Mouse (Mus musculus) adipocyte (in vitro differentiated cells): ENCODE measurements at regions not wholly inside any gene's neighbourhood (a gene's known extent, or its start where the extent isn't known, plus 50 kb on each side); places are given as distances from the start of the nearest gene placed in this dataset.

Experiments used
- DNase-seq: peaks from one replicate; pipeline ENCODE4 v3.0.0-alpha.2; 2016; ENCODE audit warnings: low spot score

DNA sequence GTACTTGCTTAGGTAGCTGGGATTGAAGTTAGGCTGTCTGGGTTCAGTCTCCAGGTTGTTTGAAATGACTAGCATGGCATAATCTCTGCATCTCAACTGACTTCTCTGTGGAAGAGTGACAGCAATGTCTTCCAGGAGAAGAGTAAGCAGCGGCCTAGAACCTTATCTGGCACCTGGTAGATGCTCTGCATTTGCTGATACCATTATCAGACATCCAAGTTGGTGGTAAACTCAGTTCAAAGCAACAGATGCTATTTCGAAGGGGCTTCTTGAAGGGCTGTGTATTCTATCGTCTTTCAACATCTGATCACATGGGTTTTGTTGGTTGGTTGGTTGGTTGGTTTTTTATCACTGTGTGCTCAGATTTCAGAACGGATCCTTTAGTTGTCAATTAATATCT is 424.7 kb upstream of the Adgrl2 start:
- DNase-seq = no peak

DNA sequence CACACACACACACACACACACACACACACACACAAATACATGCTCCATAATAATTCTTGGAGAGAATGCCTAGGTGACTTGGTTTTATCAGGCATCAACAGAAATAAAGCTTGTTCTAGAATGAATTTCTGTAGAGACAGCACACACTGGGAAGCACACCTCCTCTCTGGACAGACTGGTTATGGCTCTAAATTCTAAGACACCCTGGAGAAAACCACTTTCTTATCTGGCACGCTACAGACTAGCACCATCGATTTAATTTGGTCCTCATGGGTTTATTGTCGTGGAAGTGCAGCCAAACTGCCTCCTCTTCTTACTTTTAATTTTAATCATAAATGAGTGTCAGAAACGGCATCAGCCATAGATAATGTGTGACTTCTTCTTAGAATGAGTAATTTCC is 422.8 kb upstream of the Adgrl2 start:
- DNase-seq = no peak

DNA sequence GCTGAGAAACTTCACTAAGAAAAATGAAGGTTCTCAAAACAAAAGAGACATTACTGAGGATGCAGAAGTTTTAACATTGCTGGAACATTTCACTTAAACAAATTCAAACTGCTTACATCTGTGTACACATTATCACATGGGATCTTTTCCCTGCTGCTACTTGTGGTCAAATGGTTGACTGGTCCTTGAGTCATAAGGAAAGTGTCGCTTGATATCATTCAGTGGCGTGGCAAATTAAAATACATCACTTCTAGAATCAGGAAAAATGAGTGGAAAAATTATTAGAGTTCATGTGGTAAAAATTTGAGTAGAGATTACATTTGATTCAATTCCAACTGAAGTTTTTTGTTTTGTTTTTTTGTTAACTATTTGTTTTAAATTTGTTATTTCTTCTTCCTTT is 420.2 kb upstream of the Adgrl2 start:
- DNase-seq = no peak

DNA sequence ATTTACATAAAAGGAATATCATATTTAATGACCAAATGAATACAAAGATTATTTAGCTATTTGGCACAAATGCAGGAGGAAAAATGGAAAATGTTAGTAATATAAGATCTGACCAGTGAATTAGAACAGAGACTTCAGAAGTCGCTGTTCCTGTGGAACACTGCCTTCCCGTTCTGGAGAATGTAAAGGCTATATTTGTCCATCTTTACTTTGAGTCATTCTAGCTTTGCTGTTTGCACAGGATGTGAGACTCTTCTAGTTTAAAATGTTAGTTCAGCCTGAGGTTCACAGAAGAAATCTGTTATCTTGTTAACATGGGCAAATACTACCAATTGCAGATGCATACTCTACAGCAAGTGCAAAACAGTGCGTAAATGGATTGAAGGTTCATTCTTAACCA is 418.5 kb upstream of the Adgrl2 start:
- DNase-seq = no peak

DNA sequence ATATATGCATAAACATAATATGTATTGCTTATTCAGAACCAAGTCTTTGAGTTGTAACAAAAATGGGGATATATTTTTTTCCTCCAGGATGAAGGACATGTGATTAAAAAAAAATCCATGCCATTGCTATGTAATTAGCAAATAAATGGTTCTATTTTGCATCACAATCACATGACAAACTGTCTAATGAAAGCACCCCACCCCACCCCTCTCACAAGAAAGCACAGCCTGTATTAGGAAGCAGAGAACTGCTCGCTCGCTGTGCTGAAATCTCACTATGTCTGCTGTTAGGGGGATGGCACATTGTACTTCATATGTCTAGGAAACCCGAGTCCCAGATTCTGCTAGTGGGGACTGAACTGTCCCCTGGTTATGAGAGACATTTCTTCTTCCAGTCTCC is 415.5 kb upstream of the Adgrl2 start:
- no peak for DNase-seq

DNA sequence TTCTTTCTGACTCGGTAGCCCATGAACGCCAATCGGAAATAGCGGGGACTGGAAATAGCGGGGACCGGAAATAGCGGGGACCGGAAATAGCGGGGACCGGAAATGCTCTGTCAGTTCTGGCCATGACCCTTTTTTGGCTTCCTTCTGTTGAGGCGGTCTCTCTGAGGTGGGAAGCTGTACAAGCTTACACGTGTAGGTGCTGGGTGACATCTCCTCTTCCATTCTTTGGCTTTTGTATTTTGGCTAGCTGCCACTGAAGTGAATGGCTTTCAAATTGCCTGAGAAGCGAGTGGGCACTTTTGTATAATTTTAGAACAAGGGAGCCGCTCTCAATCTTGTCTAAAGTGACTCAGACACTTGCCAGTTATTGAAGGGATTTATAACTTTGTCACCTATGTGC is 414.3 kb upstream of the Adgrl2 start:
- no peak for DNase-seq

DNA sequence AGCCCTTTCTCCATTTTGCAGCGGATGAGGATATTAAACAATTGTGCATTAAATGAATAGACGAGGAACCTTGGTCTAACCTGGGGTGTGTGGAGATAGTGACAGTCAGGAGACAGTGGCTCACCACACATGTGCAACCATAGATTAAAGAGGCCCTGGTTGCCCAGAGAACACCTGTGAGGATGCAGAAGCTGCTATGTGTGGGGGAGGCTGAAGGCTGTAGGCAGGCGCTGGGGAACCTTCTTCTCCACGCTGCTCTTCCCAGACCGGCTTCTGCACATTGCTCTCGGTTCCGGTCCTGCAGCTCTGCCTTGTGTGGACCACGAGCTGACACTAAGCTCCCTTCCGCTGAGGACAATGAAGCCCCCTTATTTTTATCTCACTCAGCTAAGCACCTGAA is 412.1 kb upstream of the Adgrl2 start:
- no peak for DNase-seq

DNA sequence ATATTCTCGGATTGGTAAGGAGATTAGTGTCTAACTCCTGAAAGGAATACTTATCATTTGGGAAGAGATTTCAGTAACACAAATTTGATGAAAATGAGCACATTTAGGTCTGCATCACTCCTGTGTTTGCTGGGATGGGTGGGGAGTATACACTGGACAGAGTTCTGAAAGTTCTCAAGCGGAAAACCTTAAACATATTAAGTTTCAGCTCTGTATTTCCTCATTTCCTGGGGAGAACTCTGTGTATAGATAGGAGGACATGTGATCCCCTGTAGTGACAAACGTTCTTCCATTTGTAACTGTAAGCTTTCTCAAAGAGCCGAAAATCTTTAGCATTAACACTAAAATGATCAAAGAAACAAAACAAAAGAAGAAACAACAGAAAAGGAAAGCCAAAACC is 404.7 kb upstream of the Adgrl2 start:
- DNase-seq = no peak

DNA sequence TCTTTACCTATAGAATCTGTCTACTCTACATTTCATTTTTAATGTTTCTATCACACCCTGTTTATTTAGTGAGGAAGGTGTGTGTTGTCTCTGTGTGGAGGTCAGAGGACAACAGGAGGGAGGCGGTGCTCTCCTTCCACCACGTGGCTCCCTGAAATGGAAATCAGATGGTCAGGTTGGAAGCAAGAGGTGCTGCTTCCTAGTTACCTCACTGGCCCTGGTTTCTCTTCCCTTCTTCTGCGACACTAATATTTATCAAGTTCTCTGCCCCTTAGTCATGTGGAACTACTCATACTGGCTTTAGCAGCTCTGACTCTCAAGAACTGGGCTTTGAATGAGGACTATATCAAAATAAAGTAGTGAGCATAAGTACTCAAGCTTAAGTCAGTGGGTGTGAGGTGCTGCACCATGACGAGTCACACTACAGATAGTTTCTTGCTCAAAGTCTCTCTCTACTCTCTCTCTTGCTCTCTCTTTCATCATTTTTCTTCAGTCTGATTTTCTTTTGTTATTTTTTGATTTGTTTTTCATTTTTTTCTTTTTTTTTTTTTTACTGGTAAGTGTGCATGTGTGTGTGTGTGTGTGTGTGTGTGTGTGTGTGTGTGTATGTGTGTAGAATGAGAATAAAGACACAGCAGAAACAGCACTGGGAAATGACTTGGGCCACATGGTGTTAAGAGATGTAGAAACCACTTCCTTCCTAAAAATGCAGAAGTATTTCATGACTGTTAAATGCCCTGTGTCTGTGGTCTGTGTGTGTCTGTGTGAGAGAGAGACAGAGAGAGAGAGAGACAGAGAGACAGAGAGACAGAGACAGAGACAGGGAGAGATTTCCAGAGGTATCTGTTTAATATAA is 403.2 kb upstream of the Adgrl2 start:
- no peak for DNase-seq

DNA sequence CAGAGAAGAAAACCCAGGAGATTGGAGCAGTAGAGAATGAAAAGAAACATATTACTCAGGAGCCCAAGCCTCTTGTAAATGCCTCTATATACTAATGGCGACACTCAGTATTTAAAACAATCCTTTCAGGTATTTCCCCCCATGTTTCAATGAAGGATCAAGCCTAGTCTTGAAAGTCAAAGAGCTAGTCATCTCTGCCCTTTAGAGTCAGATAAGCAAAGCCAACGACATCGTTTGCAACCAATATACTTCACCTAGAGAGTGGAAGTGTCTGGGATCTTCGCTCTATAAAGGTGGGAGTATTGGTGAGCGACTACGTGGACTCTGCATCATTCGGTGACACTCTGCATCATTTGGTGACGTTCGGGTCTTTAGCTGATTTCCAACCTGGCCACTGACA is 401.8 kb upstream of the Adgrl2 start:
- no peak for DNase-seq

DNA sequence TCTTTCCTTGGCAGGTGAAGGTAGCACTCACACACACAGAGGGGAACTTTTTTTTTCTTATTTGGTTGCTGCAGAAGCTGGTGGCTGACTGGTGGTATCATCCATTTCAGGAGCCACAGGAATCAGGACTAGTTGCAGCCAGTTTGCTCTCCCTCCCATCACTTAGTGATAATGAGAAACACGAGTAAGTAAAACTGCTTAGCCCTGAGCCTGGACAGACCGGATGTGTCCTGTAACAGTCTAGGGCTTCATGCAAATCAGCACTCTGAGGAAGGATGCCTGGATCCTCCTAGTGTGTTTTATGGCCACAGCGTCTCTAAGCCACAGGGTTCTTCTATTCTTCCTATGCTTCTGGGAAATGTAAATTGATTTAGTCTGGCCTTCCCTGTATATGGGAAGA is 397.2 kb upstream of the Adgrl2 start:
- no peak for DNase-seq

DNA sequence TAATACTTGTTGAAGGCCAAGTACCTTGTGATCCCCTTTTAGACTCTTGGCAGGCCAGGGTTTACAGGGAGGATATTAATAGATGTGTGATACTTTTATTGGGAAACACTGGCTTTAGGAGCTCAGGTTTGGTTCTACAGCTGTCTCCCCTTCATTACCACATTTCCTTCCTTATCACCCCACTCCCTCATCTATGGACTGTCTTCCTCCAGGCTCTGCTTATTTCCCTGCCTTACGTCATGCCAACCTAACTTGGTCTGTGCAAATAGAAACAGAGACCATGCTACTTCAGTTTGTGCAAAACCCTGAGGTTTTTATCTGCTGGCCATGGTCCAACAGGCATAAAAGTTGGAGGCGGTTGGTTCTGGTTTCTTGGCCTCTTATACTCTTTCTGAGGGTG is 395.7 kb upstream of the Adgrl2 start:
- DNase-seq = no peak

DNA sequence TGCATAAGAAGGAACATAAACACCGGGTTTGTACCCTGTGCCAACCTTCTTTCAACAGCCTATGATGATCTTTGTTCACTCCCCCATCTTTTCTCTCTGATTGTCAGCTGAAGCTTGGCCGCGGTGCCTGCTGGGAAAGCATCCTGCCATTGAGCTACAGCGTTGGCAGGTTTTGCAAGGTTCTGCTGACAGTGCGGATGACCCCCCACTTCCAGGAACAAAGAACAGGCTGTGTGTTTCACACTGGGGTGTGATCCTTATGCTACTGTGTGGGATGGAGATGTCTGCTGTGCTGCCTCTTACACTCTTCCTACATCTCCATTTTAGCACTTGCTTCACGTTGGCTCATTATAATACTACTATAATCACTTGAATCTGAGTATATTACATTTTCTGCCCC is 395.0 kb upstream of the Adgrl2 start:
- no peak for DNase-seq

DNA sequence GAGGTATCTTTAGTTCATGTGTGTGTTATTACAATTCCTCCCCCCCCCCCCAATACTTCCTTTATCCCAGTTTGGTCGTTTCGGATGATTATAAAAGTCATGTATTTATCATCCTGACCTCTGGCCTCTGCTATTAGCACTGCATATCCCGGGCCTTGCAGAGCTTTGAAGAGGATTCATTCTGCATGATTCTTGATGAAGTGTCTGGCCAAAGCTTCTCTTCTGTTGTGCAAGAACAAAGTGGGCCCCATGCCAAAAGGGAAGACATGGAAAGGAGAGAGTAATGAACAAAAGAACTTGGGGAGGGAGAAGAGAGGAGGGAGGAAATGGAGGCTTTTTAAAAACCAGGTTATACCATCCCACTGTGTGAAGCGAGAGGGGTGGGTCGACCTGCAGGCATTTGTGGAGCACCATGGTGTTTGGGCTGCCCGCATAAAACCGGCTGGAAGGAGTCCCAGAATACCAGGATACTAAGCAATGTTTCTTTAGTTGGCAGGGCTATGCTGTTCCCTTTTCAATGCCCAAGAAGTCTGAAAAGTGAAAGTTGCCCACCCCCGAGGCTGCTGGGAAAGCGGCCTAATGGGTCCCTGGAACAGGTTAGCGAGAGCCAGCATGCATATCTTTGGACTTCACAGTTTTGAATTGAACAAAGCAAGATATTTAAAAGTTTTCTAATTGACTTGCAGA is 391.3 kb upstream of the Adgrl2 start:
- DNase-seq = peak; percentile 51

DNA sequence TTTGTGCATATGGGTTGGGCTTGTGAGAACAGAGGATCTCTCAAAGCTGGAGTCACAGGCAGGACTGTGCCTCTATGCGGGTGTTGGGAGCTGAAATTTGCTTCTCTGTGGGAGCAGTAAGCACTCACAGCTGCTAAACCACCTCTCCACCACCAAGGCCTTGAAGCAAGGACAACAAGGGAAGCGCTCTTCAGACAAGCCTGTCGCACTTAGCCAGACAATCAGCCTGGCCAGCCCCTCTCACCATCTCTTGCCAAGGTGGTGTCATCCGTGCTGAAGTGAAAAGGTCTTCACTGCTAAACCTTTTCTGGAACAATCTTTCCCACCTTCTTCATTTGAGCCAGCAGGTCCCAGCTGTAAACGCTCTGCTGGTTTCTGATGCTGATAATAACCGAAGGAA is 390.7 kb upstream of the Adgrl2 start:
- no peak for DNase-seq

DNA sequence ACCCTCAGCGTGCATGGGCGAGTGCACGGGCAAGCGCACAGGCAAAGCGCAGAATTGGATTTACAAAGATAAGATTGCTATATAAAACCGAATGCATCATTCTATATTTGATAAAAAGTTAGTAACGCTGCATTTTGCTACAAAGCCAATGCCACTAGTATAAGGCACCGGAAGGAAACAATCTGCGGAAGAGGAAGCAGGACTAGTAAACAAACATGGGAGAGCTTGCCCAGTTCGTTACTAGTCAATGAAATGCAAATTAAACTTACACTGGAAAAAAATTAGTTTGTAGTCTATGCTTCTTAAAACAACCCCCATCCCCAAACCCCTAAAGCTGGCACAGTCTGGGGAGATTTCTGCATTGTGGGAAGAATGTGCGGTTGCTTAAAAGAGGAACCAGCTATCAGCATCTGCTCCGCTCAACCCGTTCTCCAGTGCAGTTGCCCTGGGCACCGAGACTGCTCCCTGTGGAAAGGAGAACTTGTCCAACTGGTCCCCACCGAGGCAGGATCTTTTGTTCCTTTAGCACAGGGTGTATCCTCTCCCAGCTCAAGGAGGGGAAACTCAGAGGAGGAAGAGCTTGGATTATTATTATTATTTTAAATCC is 389.6 kb upstream of the Adgrl2 start:
- DNase-seq = no peak

DNA sequence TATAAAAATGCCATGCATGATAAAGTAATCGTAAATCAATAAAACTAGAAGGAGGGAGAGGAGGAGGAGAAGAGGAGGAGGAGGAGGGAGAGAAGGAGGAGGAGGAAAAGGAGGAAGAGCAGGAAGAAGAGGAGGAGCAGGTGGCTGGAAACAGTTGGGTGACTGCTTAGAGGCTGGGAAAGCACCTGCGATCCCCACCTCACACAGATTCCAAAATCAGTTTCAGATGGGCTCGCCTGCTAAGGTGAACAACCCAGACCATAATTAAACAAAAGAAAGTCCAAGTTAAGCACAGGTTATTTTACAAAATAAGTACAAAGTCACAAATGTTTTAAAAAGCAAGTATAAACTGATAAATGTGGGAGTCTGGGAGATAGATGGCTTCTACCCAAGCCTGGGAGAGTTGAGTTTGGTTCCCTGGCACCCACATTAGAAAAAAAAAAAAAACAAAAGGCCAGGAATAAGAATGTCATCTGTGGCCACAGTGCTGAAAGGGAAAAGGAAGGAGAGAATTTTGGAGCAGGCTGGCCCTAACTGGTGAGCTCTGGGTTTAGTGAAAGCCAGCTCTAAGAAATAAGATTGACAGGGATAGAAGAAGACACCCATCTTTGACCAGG is 389.0 kb upstream of the Adgrl2 start:
- no peak for DNase-seq

DNA sequence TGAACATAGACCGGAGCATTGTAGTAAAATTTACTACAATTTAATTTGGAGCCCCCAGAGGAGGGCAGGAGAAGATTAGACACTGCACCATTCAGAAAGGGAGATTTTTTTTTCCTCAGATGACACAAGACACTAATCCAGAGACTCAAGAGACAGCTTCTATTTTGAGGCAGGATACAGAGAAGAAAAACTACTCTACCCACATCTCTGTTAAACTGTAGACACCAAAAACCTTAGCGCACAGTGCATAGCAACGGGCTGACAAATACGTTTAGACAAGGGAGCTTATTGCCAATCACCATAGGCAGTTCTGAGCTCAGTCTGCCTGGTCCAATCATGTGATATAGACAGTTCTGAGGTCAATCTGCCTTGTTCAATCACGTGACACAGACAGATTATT is 381.1 kb upstream of the Adgrl2 start:
- DNase-seq = no peak

DNA sequence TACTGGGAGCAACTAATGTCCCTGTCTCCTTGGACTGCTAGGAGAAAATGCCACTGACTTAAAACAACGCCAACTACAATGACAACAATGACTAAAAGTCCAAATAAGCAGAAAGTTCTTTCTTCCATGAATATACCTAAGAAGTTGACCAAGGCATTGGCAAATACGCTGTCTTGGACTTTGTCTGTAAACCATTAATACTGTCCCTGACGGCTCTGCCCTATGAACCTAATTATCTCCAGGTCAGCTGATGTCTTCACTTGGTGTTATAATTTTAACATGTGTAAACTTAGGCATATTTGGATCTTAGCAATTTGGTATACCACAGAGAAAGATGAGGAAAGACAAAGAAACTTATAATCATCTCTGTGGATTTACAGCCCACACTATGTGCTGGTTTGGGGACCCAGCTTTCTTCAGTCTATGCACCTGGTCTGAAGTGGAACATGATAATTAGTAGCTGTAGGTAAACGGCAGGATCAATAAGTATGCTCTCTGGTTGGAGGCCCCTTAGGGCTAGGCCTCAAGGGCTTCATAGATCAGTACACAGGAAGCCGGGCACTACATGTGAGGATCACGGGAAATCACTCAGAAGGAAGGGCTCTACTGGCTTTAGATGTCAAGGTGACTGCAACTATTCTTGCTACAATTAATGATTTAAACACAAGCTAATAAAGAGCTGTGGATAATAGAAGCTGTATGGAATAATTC is 380.3 kb upstream of the Adgrl2 start:
- no peak for DNase-seq

DNA sequence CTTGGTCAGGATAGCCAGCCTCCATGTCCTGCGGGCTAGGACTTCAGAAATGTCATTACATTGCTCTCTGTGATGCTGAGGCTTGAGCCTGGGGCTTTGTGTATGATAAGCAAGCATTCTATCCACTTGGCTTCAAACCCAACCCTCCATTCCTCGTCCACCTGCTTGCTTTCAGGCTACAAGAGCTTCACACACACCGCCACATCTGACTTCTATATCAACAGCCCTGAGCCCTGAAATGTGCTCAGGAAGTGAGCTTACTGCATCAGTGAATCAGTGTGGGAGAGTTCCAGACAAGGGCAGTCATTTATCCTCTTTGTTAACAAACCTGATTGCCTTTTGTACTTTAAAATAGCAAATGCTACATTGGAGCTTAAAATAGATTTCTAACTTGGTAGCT is 377.5 kb upstream of the Adgrl2 start:
- DNase-seq = no peak

DNA sequence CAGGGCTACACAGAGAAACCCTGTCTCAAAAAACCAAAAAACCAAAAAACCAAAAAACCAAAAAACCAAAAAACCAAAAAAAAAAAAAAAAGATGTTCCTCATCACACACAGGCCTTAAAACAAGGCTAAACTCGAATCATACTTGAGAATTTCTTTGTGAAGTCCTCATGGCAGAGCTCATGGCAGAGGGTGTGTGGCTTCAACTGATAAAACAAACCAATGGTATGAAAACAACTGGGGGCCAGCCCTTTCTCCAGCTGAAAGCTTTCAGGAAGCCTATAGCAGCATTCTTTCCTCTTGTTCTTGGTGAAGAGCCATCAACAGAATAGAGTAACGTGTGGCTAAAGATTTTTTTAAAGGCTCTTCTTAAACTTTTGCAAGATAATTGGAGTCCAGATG is 369.8 kb upstream of the Adgrl2 start:
- DNase-seq = no peak

DNA sequence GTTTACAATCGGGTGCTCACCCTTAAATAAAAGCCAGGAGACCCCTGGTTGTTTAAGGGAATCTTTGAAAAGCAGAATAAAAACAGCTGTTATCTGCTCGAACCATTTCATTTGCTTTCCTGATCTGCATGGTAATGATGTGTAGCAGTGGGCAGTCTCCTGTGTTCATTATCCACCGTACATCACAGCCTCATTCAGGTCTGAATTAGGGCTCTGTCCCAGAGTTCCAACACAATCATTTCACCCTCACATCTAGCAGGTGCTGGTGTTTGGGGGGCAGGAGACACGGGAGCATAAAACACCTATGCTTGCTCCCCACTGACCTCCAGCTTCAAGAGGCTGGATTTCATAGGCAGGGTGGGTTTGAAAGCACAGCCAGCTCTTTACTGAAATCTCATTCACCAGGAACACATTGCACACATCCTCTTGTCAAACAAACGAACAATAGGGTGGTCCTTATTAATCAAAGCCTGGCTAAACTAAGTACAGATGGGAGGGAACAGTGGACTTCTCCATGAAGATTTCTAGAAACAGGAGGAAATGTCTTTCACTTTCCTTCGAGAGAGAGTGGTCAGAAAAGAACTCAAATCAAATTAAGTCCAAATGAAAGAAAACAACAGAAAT is 368.3 kb upstream of the Adgrl2 start:
- DNase-seq = no peak
